Mouse (Mus musculus) heart, embryonic 13.5 days (tissue): ENCODE measurements around the gene Naa15. TPM values are rescaled to one million over a fixed set of nuclear protein-coding genes. Genes with fewer than 3 reads are reported as not detected.
"Not testable (repeated sequence)": the region's sequence is repeated elsewhere in the genome, so short reads cannot be mapped to it uniquely, and the experiment has no call there.

Experiments
- ATAC-seq: fragments of 200-750 bp; cut with Nextera tagmentation; 2 replicates; pipeline ENCODE4 v1.8.0; 2017; ENCODE audit warnings: moderate TSS enrichment; ENCODE audit not compliant: insufficient number of reproducible peaks, low FRiP score, low TSS enrichment; ENCODE audit errors: extremely low read depth
- H3K27ac ChIP-seq: fragments of 300-500 bp; sonication (generic); replicated peaks from 2 replicates; pipeline ENCODE4 v1.5.1; 2015; ENCODE audit warnings: moderate library complexity, mild to moderate bottlenecking, inconsistent platforms
- H3K27me3 ChIP-seq: fragments of 300-500 bp; sonication (generic); replicated peaks from 2 replicates; pipeline ENCODE4 v1.6.1; 2015; ENCODE audit warnings: mild to moderate bottlenecking, inconsistent platforms
- H3K36me3 ChIP-seq: fragments of 300-500 bp; sonication (generic); 2 replicates; pipeline ENCODE4 v1.6.1; 2015; ENCODE audit warnings: mild to moderate bottlenecking, inconsistent platforms
- H3K4me1 ChIP-seq: fragments of 300-500 bp; sonication (generic); 2 replicates; pipeline ENCODE4 v1.6.1; 2015; ENCODE audit warnings: inconsistent platforms
- H3K4me2 ChIP-seq: fragments of 300-500 bp; sonication (generic); 2 replicates; pipeline ENCODE4 v1.6.1; 2015; ENCODE audit warnings: inconsistent platforms, mild to moderate bottlenecking, moderate library complexity
- H3K4me3 ChIP-seq: fragments of 300-500 bp; sonication (generic); 2 replicates; pipeline ENCODE4 v1.5.1; 2015; ENCODE audit warnings: moderate library complexity, mild to moderate bottlenecking, inconsistent platforms
- H3K9ac ChIP-seq: fragments of 300-500 bp; sonication (generic); 2 replicates; pipeline ENCODE4 v1.6.1; 2015; ENCODE audit warnings: inconsistent platforms, mild to moderate bottlenecking, moderate library complexity
- H3K9me3 ChIP-seq: fragments of 300-500 bp; sonication (generic); 2 replicates; pipeline ENCODE4 v1.6.1; 2016; ENCODE audit warnings: inconsistent platforms
- WGBS: fragments of 180-500 bp; shearing (Covaris S2); methylation state at CpG from one replicate; pipeline ENCODE4 v1.1.7; 2015; ENCODE audit warnings: mixed read lengths; 5-methylcytosine and 5-hydroxymethylcytosine counted together
- polyA plus RNA-seq: library from polyadenylated mRNA; unstranded; fragments of >200 nt; fragmentation: Nextera tagmentation; extraction: Ambion mirVana; gene quantifications from 2 replicates; pipeline ENCODE4 v1.2.1, GENCODE M21; 2015

Gene Naa15
- polyA plus RNA-seq, 1 experiment from 2014 or later, result 35.7 TPM

DNA sequence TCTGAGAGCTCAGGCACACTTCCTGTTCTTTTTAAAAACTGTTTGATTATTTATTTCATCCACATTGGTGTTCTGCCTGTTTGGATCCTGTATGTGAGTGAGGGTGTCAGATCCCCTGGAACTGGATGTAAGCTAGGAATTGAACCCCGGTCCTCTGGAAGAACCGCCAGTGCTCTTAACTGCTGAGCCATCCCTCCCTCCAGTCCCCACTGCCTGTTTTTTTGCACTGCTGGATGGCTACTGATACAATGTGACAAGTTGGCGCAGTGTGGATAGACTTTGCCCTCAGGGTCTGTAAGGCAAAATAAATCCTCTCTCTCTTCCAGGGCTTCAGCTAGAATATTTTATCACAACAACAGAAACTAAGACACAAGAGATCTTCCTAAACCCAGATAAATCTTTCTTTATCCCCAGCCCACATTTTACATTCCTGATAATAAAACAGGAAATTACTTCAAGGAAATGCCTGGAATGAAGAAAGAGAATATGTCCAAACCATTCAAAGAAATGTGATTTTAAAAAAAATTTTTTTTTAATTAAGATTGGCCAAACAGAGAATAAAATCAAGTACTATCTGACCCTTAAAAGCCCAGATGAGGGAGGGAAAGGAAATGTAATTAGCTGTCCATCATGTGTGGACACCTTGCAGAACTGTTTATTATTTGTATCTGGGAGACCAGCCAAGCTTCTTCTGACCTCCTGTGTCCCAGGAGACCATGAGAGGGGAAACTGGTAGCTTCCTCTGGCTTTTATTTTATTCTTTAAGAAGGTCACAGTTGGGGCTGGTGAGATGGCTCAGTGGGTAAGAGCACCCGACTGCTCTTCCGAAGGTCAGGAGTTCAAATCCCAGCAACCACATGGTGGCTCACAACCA is 34.9 kb upstream of the Naa15 start:
- Histone ChIP-seq H3K9me3 (no peaks in the 10 kb centered on the region), H3K4me2 (no peak overlapping the region), H3K4me3 (no peak overlapping the region), H3K4me1 (peaks cover 3% of the 10 kb centered on the region; the same call in 1 of the 2 replicates), H3K9ac (no peak overlapping the region), H3K36me3 (no peaks in the 10 kb centered on the region), H3K27ac (peak overlapping the region; percentile 36), H3K27me3 (no peaks in the 10 kb centered on the region)
- 65% methylated on average over 5 of the region's 5 CpGs for WGBS
- no peak for ATAC-seq

DNA sequence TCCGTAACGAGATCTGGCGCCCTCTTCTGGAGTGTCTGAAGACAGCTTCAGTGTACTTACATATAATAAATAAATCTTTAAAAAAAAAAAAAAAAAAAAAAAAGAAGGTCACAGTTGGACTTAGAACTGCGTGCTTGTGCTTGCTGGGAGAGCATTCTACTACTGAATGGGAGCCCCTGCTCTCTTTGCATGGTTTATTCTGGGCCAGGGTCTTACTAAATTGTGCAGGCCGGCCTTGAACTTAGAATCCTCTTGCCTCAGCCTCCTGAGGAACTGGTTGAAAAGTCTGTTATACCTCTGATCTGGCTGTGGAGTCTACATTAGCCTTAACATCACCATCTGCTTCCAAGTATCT is 34.3 kb upstream of the Naa15 start:
- Histone ChIP-seq H3K36me3 (no peaks in the 10 kb centered on the region), H3K4me2 (no peak overlapping the region), H3K27ac (no peak overlapping the region), H3K9me3 (no peaks in the 10 kb centered on the region), H3K4me1 (peaks cover 3% of the 10 kb centered on the region; the same call in 1 of the 2 replicates), H3K9ac (no peak overlapping the region), H3K27me3 (no peaks in the 10 kb centered on the region), H3K4me3 (no peak overlapping the region)
- no peak for ATAC-seq
- WGBS, result 60% methylated on average over 4 of the region's 5 CpGs

DNA sequence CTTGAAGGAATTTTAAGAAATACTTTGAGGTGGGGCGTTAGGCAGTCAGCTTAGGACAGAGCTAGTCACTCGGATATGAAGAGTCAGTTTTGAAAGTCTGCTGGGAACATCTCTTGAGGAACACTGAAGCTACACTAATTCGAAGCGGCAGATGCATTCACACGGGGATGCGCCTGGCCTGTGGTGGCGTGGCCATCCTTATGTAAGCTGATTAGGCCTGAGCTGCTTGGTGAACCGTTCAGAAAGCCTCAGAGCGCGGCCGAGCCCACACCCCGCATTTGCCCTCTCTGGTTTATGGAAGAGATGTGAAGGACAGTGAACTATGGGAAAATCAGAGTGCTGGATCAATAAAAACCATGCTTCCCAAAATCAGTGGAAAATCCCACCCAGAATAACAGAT is 31.5 kb upstream of the Naa15 start:
- no peak for ATAC-seq
- 73% methylated on average over 12 of the region's 12 CpGs for WGBS

DNA sequence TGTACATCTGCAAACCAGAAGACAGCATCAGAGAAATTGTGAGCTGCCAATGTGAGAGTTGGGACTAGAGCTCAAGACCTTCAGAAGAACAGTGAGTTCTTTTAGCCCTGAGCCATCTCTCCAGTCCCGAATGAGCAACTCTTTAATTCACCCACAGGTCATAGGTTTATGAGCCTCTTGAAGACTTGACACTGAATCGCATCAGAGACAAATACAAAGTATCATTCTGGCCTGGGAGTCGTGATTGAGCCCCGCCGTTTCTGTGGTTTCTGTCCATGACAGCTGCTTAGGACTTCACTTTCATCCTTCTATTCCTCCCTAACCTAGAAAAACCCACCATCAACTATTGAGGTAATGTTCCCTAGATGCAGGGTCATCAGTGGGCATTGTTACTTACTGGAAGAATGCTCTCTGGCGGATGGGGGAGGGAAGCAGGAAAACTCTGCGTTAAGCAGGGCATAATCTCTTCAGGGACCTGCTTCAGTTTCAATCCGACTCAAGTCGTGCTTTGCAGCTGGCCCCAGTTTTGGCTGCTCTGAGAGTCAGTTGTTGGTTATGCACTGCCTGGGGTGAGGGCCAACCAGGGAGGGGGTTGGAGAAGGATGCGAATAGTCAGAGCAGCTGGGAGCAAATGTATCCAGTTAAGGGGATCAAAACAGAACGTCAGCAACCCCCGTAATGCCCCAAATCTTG is 28.4 kb upstream of the Naa15 start:
- no peak overlapping the region for H3K9ac ChIP-seq
- no peaks in the 10 kb centered on the region; the same call in 1 of the 2 replicates for H3K27me3 ChIP-seq
- H3K36me3 ChIP-seq, result no peaks in the 10 kb centered on the region
- H3K27ac ChIP-seq, result no peak overlapping the region
- no peak overlapping the region for H3K4me2 ChIP-seq
- no peak for ATAC-seq
- H3K4me3 ChIP-seq, result no peak overlapping the region
- H3K4me1 ChIP-seq, result peaks cover 14% of the 10 kb centered on the region
- H3K9me3 ChIP-seq, result no peaks in the 10 kb centered on the region
- WGBS, result 54% methylated on average over 12 of the region's 12 CpGs

More for the DNA sequence above, 31.5 kb upstream of the Naa15 start:
- peaks cover 8% of the 10 kb centered on the region; the same call in 1 of the 2 replicates for H3K4me1 ChIP-seq
- no peaks in the 10 kb centered on the region for H3K9me3 ChIP-seq
- no peak overlapping the region for H3K9ac ChIP-seq
- no peaks in the 10 kb centered on the region for H3K36me3 ChIP-seq
- H3K27ac ChIP-seq, result no peak overlapping the region
- H3K4me2 ChIP-seq, result no peak overlapping the region
- no peak overlapping the region for H3K4me3 ChIP-seq
- no peaks in the 10 kb centered on the region; the same call in 1 of the 2 replicates for H3K27me3 ChIP-seq

DNA sequence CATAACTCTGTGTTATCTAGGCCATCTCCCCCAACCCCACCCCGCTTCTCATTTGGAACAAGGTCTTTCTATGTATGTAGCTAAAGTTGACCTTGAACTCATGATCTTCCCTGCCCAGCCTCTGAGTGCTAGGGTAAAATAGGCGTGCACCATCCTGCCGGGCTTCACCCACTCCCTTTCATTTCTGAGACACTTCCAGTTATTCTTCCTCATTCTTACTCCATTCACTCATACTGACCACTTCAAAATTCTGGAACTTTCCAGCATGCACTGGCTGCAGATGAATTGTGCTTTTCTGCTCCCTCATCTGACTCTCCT is 27.9 kb upstream of the Naa15 start:
- H3K36me3 ChIP-seq, result no peaks in the 10 kb centered on the region
- no peak overlapping the region for H3K9ac ChIP-seq
- no peak overlapping the region for H3K27ac ChIP-seq
- no peak overlapping the region for H3K4me3 ChIP-seq
- peaks cover 14% of the 10 kb centered on the region for H3K4me1 ChIP-seq
- no peaks in the 10 kb centered on the region; the same call in 1 of the 2 replicates for H3K27me3 ChIP-seq
- no peak for ATAC-seq
- 70% methylated on average over 3 of the region's 3 CpGs for WGBS
- no peaks in the 10 kb centered on the region for H3K9me3 ChIP-seq
- H3K4me2 ChIP-seq, result no peak overlapping the region

DNA sequence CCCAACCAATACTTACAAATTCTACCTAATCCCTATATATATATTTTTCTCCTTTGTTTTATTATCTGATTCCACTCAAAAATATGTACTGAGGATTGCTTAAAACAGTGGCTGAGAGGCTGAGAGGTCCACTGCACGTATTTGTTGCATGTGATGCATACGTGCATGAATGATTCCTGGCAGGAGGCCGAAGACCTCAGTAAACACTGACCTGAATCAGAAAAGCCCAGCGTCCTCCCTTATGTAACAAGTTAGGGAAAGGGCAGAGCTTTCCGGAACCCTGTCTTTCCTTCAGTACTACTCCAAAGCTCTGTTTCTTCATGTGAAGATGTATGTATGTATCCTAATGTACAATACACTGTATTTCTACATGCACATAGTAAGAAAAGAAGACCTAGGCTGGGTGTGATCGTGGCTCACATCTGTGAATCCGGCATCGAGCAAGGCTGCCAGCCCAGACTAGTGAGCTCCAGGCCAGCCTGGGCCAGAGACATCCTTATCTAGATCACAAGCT is 27.0 kb upstream of the Naa15 start:
- no peak overlapping the region for H3K4me3 ChIP-seq
- H3K9ac ChIP-seq, result no peak overlapping the region
- no peak for ATAC-seq
- no peak overlapping the region for H3K4me2 ChIP-seq
- peaks cover 14% of the 10 kb centered on the region for H3K4me1 ChIP-seq
- H3K27ac ChIP-seq, result no peak overlapping the region
- no peaks in the 10 kb centered on the region for H3K36me3 ChIP-seq
- 54% methylated on average over 8 of the region's 8 CpGs for WGBS
- no peaks in the 10 kb centered on the region for H3K9me3 ChIP-seq
- H3K27me3 ChIP-seq, result no peaks in the 10 kb centered on the region; the same call in 1 of the 2 replicates

DNA sequence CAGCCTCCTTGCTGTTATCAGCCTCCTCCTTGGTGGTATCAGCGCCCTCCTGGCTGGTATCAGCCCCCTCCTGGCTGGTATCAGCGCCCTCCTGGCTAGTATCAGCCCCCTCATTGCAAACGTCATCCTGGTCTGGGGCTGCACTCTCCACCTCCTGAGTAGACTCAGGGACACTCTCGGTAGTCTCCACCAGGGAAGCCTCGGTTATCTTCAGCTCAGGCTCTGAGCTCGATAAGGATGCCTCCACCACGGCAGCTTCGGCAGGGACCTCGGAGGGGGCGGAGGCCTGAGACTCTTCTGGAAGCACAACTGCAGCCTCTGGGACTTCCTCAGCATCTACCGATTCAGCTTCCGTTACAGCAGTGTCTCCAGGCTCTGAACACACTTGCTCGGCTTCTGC is 26.0 kb upstream of the Naa15 start:
- peak overlapping the region; percentile 73 for H3K4me2 ChIP-seq
- peaks cover 14% of the 10 kb centered on the region for H3K4me1 ChIP-seq
- H3K9ac ChIP-seq, result peak overlapping the region; percentile 70
- H3K9me3 ChIP-seq, result no peaks in the 10 kb centered on the region
- peak overlapping the region; percentile 45 for H3K4me3 ChIP-seq
- ATAC-seq, result no peak
- H3K36me3 ChIP-seq, result no peaks in the 10 kb centered on the region
- WGBS, result 2% methylated on average over 13 of the region's 13 CpGs
- H3K27ac ChIP-seq, result no peak overlapping the region
- H3K27me3 ChIP-seq, result no peaks in the 10 kb centered on the region; the same call in 1 of the 2 replicates

DNA sequence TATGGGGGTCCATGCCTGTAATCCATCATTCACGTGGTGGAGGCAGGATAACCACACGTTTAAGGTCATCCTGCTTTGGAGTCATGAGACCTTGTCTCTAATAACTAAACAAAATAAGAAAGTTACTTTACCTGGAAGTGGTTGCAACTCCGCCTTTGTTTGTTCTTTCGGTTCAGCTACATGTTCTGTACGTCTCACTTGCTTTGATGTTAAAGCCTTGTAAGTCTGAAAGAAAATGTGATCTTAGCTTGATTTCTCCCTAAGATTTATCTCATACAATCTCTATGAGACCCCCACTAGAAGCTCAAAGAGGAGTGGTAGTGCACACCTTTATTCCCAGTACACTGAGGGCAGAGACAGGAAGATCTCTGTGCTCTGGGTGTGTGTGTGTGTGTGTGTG is 23.9 kb upstream of the Naa15 start:
- Histone ChIP-seq H3K27me3 (peaks cover 8% of the 10 kb centered on the region), H3K9ac (no peak overlapping the region), H3K36me3 (no peaks in the 10 kb centered on the region), H3K9me3 (no peaks in the 10 kb centered on the region), H3K27ac (no peak overlapping the region), H3K4me1 (peaks cover 14% of the 10 kb centered on the region), H3K4me3 (no peak overlapping the region), H3K4me2 (no peak overlapping the region)
- WGBS, result 76% methylated on average over 5 of the region's 5 CpGs
- ATAC-seq, result no peak

DNA sequence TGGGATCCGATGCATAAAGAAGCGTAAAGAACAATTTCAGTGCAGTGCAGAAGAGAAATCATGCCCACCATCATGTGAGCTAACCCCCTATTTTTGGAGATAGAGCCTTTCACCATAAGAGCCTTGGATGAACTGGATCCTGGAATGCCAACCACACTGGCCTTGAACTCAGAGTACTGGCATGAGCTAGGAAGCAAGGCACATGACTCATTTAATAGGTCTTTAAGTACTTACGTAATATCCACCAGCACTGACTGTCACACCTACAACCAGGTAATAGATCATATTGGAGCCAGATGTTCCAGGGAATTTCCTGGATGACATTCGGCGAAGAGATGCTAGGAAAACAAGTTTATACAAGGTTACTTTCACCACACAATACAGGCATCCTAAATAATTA is 23.4 kb upstream of the Naa15 start:
- no peak overlapping the region for H3K4me2 ChIP-seq
- H3K9me3 ChIP-seq, result no peaks in the 10 kb centered on the region
- H3K27ac ChIP-seq, result no peak overlapping the region
- peaks cover 15% of the 10 kb centered on the region for H3K4me1 ChIP-seq
- WGBS, result 87% methylated on average over 5 of the region's 5 CpGs
- H3K9ac ChIP-seq, result no peak overlapping the region
- ATAC-seq, result no peak
- H3K4me3 ChIP-seq, result no peak overlapping the region
- H3K27me3 ChIP-seq, result peaks cover 10% of the 10 kb centered on the region
- no peaks in the 10 kb centered on the region for H3K36me3 ChIP-seq

DNA sequence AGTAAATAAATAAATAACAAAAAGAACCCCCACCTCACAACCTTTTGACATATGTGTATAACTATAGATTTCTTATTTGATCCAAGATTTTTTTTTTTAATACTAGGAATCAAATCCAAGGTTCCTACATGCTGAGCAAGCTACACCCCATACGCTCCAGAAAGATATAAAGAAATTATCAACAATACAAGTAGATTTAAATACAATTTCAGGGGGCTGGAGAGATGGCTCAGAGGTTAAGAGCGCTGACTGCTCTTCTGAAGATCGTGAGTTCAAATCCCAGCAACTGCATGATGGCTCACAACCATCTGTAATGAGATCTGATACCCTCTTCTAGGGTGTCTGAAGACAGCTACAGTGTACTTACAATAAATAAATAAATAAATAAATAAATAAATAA is 21.9 kb upstream of the Naa15 start:
- not testable (repeated sequence) for ATAC-seq, H3K4me3 ChIP-seq, H3K36me3 ChIP-seq, H3K9me3 ChIP-seq, H3K4me2 ChIP-seq, H3K27ac ChIP-seq, H3K9ac ChIP-seq
- Histone ChIP-seq H3K27me3 (peaks cover 16% of the 10 kb centered on the region), H3K4me1 (peaks cover 13% of the 10 kb centered on the region)
- WGBS, result 96% methylated on average over 3 of the region's 3 CpGs

DNA sequence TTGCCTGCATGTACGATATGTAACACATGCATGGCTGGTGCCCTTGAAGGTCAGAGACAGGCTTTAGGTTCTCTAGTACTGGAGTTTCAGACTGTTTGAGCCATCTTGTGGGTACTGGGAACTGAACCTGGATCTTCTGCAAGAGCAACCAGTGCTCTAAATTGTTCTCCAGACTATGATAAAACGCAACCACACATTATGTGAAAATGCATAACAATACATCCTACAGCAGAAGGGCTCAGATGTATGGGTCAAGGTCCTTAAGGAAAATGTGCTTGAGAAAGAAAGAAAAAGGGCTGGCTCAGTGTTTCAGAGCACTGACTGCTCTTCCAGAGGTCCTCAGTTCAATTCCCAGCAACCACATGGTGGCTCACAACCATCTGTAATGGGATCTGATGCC is 21.3 kb upstream of the Naa15 start:
- Histone ChIP-seq H3K9ac (no peak overlapping the region), H3K27ac (no peak overlapping the region), H3K9me3 (no peaks in the 10 kb centered on the region), H3K4me1 (peaks cover 13% of the 10 kb centered on the region), H3K27me3 (peaks cover 16% of the 10 kb centered on the region), H3K4me2 (no peak overlapping the region), H3K4me3 (no peak overlapping the region), H3K36me3 (no peaks in the 10 kb centered on the region)
- ATAC-seq, result no peak
- 81% methylated on average over 2 of the region's 2 CpGs for WGBS
